Comparison of ENCODE assay signal across 9 mouse cellular contexts in the genomic region with DNA sequence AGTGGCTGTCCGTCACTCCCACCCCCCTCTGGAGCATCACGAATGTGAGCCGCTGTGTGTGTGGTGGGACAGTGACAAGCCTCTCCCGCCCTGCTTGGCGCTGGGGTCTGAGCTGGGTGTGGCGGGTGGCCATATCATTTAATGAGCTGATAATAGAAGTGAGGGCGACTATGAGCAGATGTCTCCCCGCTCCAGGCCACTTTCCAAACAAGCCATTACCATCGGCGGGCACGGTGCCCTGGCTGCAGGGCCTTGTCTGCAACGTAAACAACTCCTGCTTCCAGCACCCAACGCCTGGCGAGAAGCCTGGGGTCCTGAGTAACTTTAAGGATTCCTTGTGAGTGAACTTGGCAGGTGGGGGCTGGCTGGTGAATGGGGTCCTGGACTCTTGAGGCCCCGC. TPM values are rescaled to one million over a fixed set of nuclear protein-coding genes. Genes with fewer than 3 reads are reported as not detected.
DNase-seq lines count a peak whose midpoint lies in the region; ATAC-seq and TF ChIP-seq lines count a peak whose summit lies in the region.
"Had no signal": no experiment of that assay in that cellular context is flagged by ENCODE, and none has a peak within 500 bp of the region (broad histone marks: within the 10 kb centered on the region; RNA-seq: fewer than 3 reads in every experiment).

No protein-coding gene starts in this region.

- peaks cover 25% of the 10 kb centered on the region for H3K4me1 ChIP-seq in liver, postnatal 0 days (ENCODE audit: insufficient read depth)

- peak overlapping the region; percentile 89 for H3K4me2 ChIP-seq in liver, postnatal 0 days (ENCODE audit: low read depth, low read length)

- H3K27ac ChIP-seq in liver, postnatal 0 days (ENCODE audit: low read depth) = peak overlapping the region; percentile 79

- no peak for ATAC-seq in liver, postnatal 0 days

- WGBS in liver, postnatal 0 days (ENCODE audit: insufficient replicate concordance) = 33% methylated on average over 15 of the region's 15 CpGs

- peaks cover 22% of the 10 kb centered on the region for H3K36me3 ChIP-seq in liver, postnatal 0 days (replicated peaks; ENCODE audit: insufficient read depth, low read length)

- intact Hi-C loops in heart, postnatal 10 days (cut with DNase I) = loop anchor here (2.0 kb wide), 1 partner anchor 37 kb away; no protein-coding TSS in a partner anchor

- no peak for TF ChIP-seq CTCF in liver, postnatal 0 days (IDR thresholded peaks at IDR 0.05; ENCODE audit: low read depth)

- peak; percentile 72 for DNase-seq in ovary, postnatal 36 days (ENCODE audit: low spot score)
- no peak for DNase-seq in ovary, postnatal 14 days (ENCODE audit: low spot score)
- DNase-seq in cerebellum, postnatal 36 days = peak; percentile 62 to 70
- DNase-seq in heart, postnatal 10 days = peak; percentile 74 to 75
- DNase-seq in liver, postnatal 0 days = no peak
- DNase-seq in embryo, embryonic 9.5 days (ENCODE audit: extremely low spot score) = no peak
- no peak for DNase-seq in kidney, postnatal 36 days
- DNase-seq in B cell, adult 2 months = no peak

- TF ChIP-seq EP300 in liver, postnatal 0 days (IDR thresholded peaks at IDR 0.05; ENCODE audit: low read depth) = no peak

- no peaks in the 10 kb centered on the region for H3K27me3 ChIP-seq in liver, postnatal 0 days (ENCODE audit: insufficient read depth, low read length)

- peak overlapping the region; percentile 69 for H3K4me3 ChIP-seq in liver, postnatal 0 days (ENCODE audit: low read depth, low read length)

- no peaks in the 10 kb centered on the region for H3K9me3 ChIP-seq in liver, postnatal 0 days (ENCODE audit: low read length)

- peak overlapping the region; percentile 77 for H3K9ac ChIP-seq in liver, postnatal 0 days (replicated peaks)

RNA-seq across cellular contexts. Expression of a gene that starts 1.5 kb away (rescaled TPM):
- 1 to 10 TPM; 7.8 to 8.2 TPM for total RNA-seq in heart, postnatal 10 days (2021)
- 2.5 and 3.1 TPM in 2 replicates for polyA plus RNA-seq in liver, postnatal 0 days (2015; fragmentation: Nextera tagmentation; extraction: Ambion mirVana)

RNA-seq across cellular contexts. Expression of a gene that starts 9.4 kb away (rescaled TPM):
- total RNA-seq in heart, postnatal 10 days (2021) = 10 to 100 TPM; 60.3 to 65.6 TPM
- polyA plus RNA-seq in liver, postnatal 0 days (2015; fragmentation: Nextera tagmentation; extraction: Ambion mirVana) = 40.7 and 42.8 TPM in 2 replicates

RNA-seq across cellular contexts. Expression of a gene that starts 13.7 kb away (rescaled TPM):
- total RNA-seq in heart, postnatal 10 days (2021) = 100 to 1,000 TPM; 126 to 132 TPM
- polyA plus RNA-seq in liver, postnatal 0 days (2015; fragmentation: Nextera tagmentation; extraction: Ambion mirVana) = 13.2 and 14.5 TPM in 2 replicates

RNA-seq across cellular contexts. Expression of a gene that starts 18.6 kb away (rescaled TPM):
- total RNA-seq in heart, postnatal 10 days (2021) = 1 to 10 TPM; 5.0 to 6.1 TPM
- polyA plus RNA-seq in liver, postnatal 0 days (2015; fragmentation: Nextera tagmentation; extraction: Ambion mirVana) = 12.1 and 14.2 TPM in 2 replicates

RNA-seq across cellular contexts. Expression of a gene that starts 27.3 kb away (rescaled TPM):
- not detected for total RNA-seq in heart, postnatal 10 days (2021)
- 0.05 TPM in 1 of 2 replicates, not detected in the other for polyA plus RNA-seq in liver, postnatal 0 days (2015; fragmentation: Nextera tagmentation; extraction: Ambion mirVana)
- total RNA-seq: adrenal gland, postnatal 36 days had no signal

Comparison
In these comparisons a context has a peak if more than half of its experiments do, and no peak if none do; other contexts are left out.
1. DNase-seq: peak in ovary, postnatal 36 days (single experiment), cerebellum, postnatal 36 days (2 of 2) and heart, postnatal 10 days (2 of 2); none in ovary, postnatal 14 days (single experiment), liver, postnatal 0 days (single experiment), embryo, embryonic 9.5 days (single experiment), kidney, postnatal 36 days (0 of 2) and B cell, adult 2 months (0 of 2).